Mouse (Mus musculus) heart, adult 2 months (tissue): Measurements from ENCODE around the gene Il33. TPM values are rescaled to one million over a fixed set of nuclear protein-coding genes. Genes with fewer than 3 reads are reported as not detected.

Experiments used
- DNase-seq, 2 experiments: peaks; one replicate each; pipeline ENCODE4 v3.0.0; 2021
- H3K27ac ChIP-seq: fragments of 200-600 bp; 2 replicates; pipeline ENCODE4 v1.8.1; 2022
- H3K27me3 ChIP-seq: fragments of 200-500 bp; 2 replicates; pipeline ENCODE4 v1.6.1; 2012; ENCODE audit warnings: mild to moderate bottlenecking, low read length, inconsistent platforms, mixed read lengths; ENCODE audit not compliant: control insufficient read depth, insufficient read depth
- H3K36me3 ChIP-seq: fragments of 200-500 bp; 2 replicates; pipeline ENCODE4 v1.6.1; 2012; ENCODE audit warnings: low read length, inconsistent platforms; ENCODE audit not compliant: control insufficient read depth, insufficient read depth
- H3K4me1 ChIP-seq: fragments of 200-500 bp; 2 replicates; pipeline ENCODE4 v1.6.1; 2011; ENCODE audit warnings: low read length; ENCODE audit not compliant: control insufficient read depth, insufficient read depth
- H3K4me3 ChIP-seq: fragments of 200-600 bp; 2 replicates; pipeline ENCODE4 v1.8.1; 2022
- H3K79me2 ChIP-seq: fragments of 200-500 bp; replicated peaks from 2 replicates; pipeline ENCODE4 v1.6.1; 2012; ENCODE audit warnings: mild to moderate bottlenecking, inconsistent platforms, low read length, moderate library complexity, mixed read lengths; ENCODE audit not compliant: control insufficient read depth, insufficient read depth
- H3K9ac ChIP-seq: fragments of 200-500 bp; 2 replicates; pipeline ENCODE4 v1.6.1; 2012; ENCODE audit warnings: low read depth, mild to moderate bottlenecking, control low read depth, inconsistent platforms, low read length, mixed read lengths
- CTCF ChIP-seq: fragments of 200-600 bp; IDR thresholded peaks from 2 replicates; pipeline ENCODE4 v1.8.1; 2022; ENCODE audit warnings: antibody characterized with exemption, mild to moderate bottlenecking, moderate library complexity
- EP300 ChIP-seq: fragments of 200-500 bp; IDR thresholded peaks from 2 replicates; pipeline ENCODE4 v1.6.1; 2011; ENCODE audit warnings: low read depth, low read length, control low read depth; ENCODE audit not compliant: insufficient read depth
- POLR2A ChIP-seq: fragments of 200-500 bp; IDR thresholded peaks from 2 replicates; pipeline ENCODE4 v1.6.1; 2011; ENCODE audit warnings: mild to moderate bottlenecking, low read depth, low read length, control low read depth; ENCODE audit not compliant: insufficient read depth
- WGBS: fragments of 180-500 bp; shearing (Covaris S2); methylation state at CpG from one replicate; pipeline ENCODE4 v1.1.7; 2018; 5-methylcytosine and 5-hydroxymethylcytosine counted together
- intact Hi-C: fragments of 180-260 bp; cut with DNase I; formaldehyde crosslinking; loops from one replicate; pipeline ENCODE4 v1.15.1; 2025
- long read RNA-seq: library from polyadenylated mRNA; stranded (forward); transcript quantifications from one replicate; pipeline ENCODE4 v2.0.0, GENCODE M21; 2021
- polyA plus RNA-seq: library from polyadenylated mRNA; depleted of rRNA; stranded (reverse); fragments of >200 nt; gene quantifications from 2 replicates; pipeline ENCODE4 v1.2.3, GENCODE M21; 2012; rRNA removed
- total RNA-seq, 2 experiments: library from RNA; stranded (reverse); gene quantifications; 2 replicates each; pipeline ENCODE4 v1.2.3; 2021

Gene Il33
- 1 to 10 TPM; 5.7 to 8.2 TPM for total RNA-seq
- 3.7 and 7.3 TPM in 2 replicates for polyA plus RNA-seq
- long read RNA-seq, transcript Il33-202 (8 exons, 2,537 nt) = major isoform, 6 of 7 reads
- long read RNA-seq, partial matches to known transcripts = 0 of 7 reads
- long read RNA-seq, other reads (novel, unspliced or antisense) = 1 of 7 reads

- TF ChIP-seq CTCF (peak; percentile 20; the same call in 1 of the 2 replicates), EP300 (no peak), POLR2A (peak; percentile 44; the same call in 1 of the 2 replicates)
- Histone ChIP-seq H3K4me1 (peaks cover 6% of the 10 kb centered on the region), H3K4me3 (peak within 1 kb of the TSS; percentile 24; the same call in 1 of the 2 replicates), H3K79me2 (no peaks in the 10 kb centered on the region), H3K36me3 (no peaks in the 10 kb centered on the region), H3K27ac (peak within 1 kb of the TSS; percentile 31; the same call in 1 of the 2 replicates), H3K27me3 (no peaks in the 10 kb centered on the region), H3K9ac (no peak within 1 kb of the TSS)
- intact Hi-C loops = no loop called here
- peak; percentile 61 to 71 for DNase-seq
- WGBS = 21% methylated on average over 10 of the region's 10 CpGs
These were observed at the start of gene Il33 for GRCm38 (mm10) chr19:29924638-29925258. Il33 (plus strand) TSS chr19:29925114.

- no peak overlapping the region for H3K4me3 ChIP-seq
- H3K4me1 ChIP-seq = peaks cover 1% of the 10 kb centered on the region; the same call in 1 of the 2 replicates
- TF ChIP-seq CTCF (no peak), POLR2A (no peak), EP300 (no peak)
- H3K27me3 ChIP-seq = 0 out of 2 replicates have a peak, but pooled peaks cover 1% of the 10 kb centered on the region
- intact Hi-C loops = no loop called here
- peak overlapping the region; percentile 26; the same call in 1 of the 2 replicates for H3K27ac ChIP-seq
- no peaks in the 10 kb centered on the region for H3K36me3 ChIP-seq
- no peaks in the 10 kb centered on the region for H3K79me2 ChIP-seq
- WGBS = 54% methylated on average over 10 of the region's 10 CpGs
- no peak overlapping the region for H3K9ac ChIP-seq
- DNase-seq = no peak
These were observed 47.3 kb upstream of the Il33 start for GRCm38 (mm10) chr19:29877422-29878291.

GRCm38 (mm10) chr19:29878896-29879504, 45.9 kb upstream of the Il33 start:
- Histone ChIP-seq H3K4me3 (no peak overlapping the region), H3K27me3 (0 out of 2 replicates have a peak, but pooled peaks cover 1% of the 10 kb centered on the region), H3K79me2 (no peaks in the 10 kb centered on the region), H3K9ac (no peak overlapping the region), H3K36me3 (no peaks in the 10 kb centered on the region), H3K4me1 (peaks cover 1% of the 10 kb centered on the region; the same call in 1 of the 2 replicates), H3K27ac (no peak overlapping the region)
- intact Hi-C loops = no loop called here
- DNase-seq = no peak
- no peak for TF ChIP-seq EP300
- TF ChIP-seq CTCF = no peak
- no peak for TF ChIP-seq POLR2A
- 74% methylated on average over 8 of the region's 8 CpGs for WGBS

- H3K79me2 ChIP-seq = no peaks in the 10 kb centered on the region
- no peak overlapping the region for H3K27ac ChIP-seq
- no peak overlapping the region for H3K9ac ChIP-seq
- H3K27me3 ChIP-seq = 0 out of 2 replicates have a peak, but pooled peaks cover 1% of the 10 kb centered on the region
- DNase-seq = no peak
- no peaks in the 10 kb centered on the region for H3K36me3 ChIP-seq
- peaks cover 1% of the 10 kb centered on the region; the same call in 1 of the 2 replicates for H3K4me1 ChIP-seq
- 86% methylated on average over 4 of the region's 4 CpGs for WGBS
- no peak for TF ChIP-seq CTCF
- no peak overlapping the region for H3K4me3 ChIP-seq
- intact Hi-C loops = no loop called here
These were observed 44.0 kb upstream of the Il33 start for GRCm38 (mm10) chr19:29880918-29881317.

- H3K27ac ChIP-seq = no peak overlapping the region
These were observed 42.2 kb upstream of the Il33 start for GRCm38 (mm10) chr19:29882696-29883095.

More at GRCm38 (mm10) chr19:29882696-29883095, 42.2 kb upstream of the Il33 start:
- WGBS = 51% methylated on average over 3 of the region's 3 CpGs
- no peak for DNase-seq
- Histone ChIP-seq H3K27me3 (0 out of 2 replicates have a peak, but pooled peaks cover 1% of the 10 kb centered on the region), H3K36me3 (no peaks in the 10 kb centered on the region), H3K4me1 (peaks cover 1% of the 10 kb centered on the region; the same call in 1 of the 2 replicates), H3K9ac (no peak overlapping the region), H3K4me3 (no peak overlapping the region), H3K79me2 (no peaks in the 10 kb centered on the region)
- TF ChIP-seq EP300 = no peak
- no peak for TF ChIP-seq CTCF
- no peak for TF ChIP-seq POLR2A
- intact Hi-C loops = no loop called here
